Mouse (Mus musculus) E14TG2a.4 (cell line): ENCODE measurements around the gene Tmem50a.

Source experiments
- H3K27me3 ChIP-seq: 2 replicates; pipeline ENCODE4 v1.6.1; 2014; ENCODE audit warnings: low read length, control low read depth; ENCODE audit not compliant: insufficient read depth
- H3K36me3 ChIP-seq: 2 replicates; pipeline ENCODE4 v1.6.1; 2014; ENCODE audit warnings: low read length, control low read depth; ENCODE audit not compliant: insufficient read depth
- H3K4me1 ChIP-seq: replicated peaks from 2 replicates; pipeline ENCODE4 v1.6.1; 2014; ENCODE audit warnings: low read depth, low read length, control low read depth
- H3K4me3 ChIP-seq: replicated peaks from 2 replicates; pipeline ENCODE4 v1.5.1; 2014; ENCODE audit warnings: mild to moderate bottlenecking, low read length
- H3K9me3 ChIP-seq: 2 replicates; pipeline ENCODE4 v1.6.1; 2014; ENCODE audit warnings: low read length, control low read depth
- CTCF ChIP-seq: conservative IDR thresholded peaks from 2 replicates; pipeline ENCODE4 v1.5.1; 2014; ENCODE audit warnings: low read length
- NANOG ChIP-seq: IDR thresholded peaks from 2 replicates; pipeline ENCODE4 v1.6.1; 2014; ENCODE audit warnings: borderline replicate concordance, low read length, mixed read lengths
- POU5F1 ChIP-seq: IDR thresholded peaks from 2 replicates; pipeline ENCODE4 v1.6.1; 2014; ENCODE audit warnings: low read length, borderline replicate concordance

Gene Tmem50a

GRCm38 (mm10) chr4:134943758-134944538 lies 29.1 kb upstream of the Tmem50a start:
- H3K36me3 ChIP-seq, result no peaks in the 10 kb centered on the region
- no peaks in the 10 kb centered on the region for H3K9me3 ChIP-seq
- TF ChIP-seq CTCF, result no peak
- no peak for TF ChIP-seq POU5F1
- no peak for TF ChIP-seq NANOG
- peak overlapping the region; percentile 24; the same call in 1 of the 2 replicates for H3K4me3 ChIP-seq
- peaks cover 27% of the 10 kb centered on the region for H3K27me3 ChIP-seq
- peaks cover 45% of the 10 kb centered on the region for H3K4me1 ChIP-seq

- no peak for TF ChIP-seq POU5F1
- TF ChIP-seq CTCF, result no peak
- no peak for TF ChIP-seq NANOG
- Histone ChIP-seq H3K36me3 (peaks cover 32% of the 10 kb centered on the region), H3K4me3 (no peak overlapping the region), H3K4me1 (peaks cover 34% of the 10 kb centered on the region), H3K9me3 (no peaks in the 10 kb centered on the region), H3K27me3 (peaks cover 25% of the 10 kb centered on the region)
These were observed 25.1 kb upstream of the Tmem50a start for GRCm38 (mm10) chr4:134939900-134940299.

GRCm38 (mm10) chr4:134937240-134938176 lies 22.7 kb upstream of the Tmem50a start:
- no peak for TF ChIP-seq CTCF
- TF ChIP-seq NANOG, result no peak
- TF ChIP-seq POU5F1, result no peak
- peaks cover 56% of the 10 kb centered on the region for H3K36me3 ChIP-seq
- no peaks in the 10 kb centered on the region for H3K9me3 ChIP-seq
- no peak overlapping the region for H3K4me3 ChIP-seq
- peaks cover 3% of the 10 kb centered on the region; the same call in 1 of the 2 replicates for H3K27me3 ChIP-seq
- H3K4me1 ChIP-seq, result peaks cover 29% of the 10 kb centered on the region

DNA sequence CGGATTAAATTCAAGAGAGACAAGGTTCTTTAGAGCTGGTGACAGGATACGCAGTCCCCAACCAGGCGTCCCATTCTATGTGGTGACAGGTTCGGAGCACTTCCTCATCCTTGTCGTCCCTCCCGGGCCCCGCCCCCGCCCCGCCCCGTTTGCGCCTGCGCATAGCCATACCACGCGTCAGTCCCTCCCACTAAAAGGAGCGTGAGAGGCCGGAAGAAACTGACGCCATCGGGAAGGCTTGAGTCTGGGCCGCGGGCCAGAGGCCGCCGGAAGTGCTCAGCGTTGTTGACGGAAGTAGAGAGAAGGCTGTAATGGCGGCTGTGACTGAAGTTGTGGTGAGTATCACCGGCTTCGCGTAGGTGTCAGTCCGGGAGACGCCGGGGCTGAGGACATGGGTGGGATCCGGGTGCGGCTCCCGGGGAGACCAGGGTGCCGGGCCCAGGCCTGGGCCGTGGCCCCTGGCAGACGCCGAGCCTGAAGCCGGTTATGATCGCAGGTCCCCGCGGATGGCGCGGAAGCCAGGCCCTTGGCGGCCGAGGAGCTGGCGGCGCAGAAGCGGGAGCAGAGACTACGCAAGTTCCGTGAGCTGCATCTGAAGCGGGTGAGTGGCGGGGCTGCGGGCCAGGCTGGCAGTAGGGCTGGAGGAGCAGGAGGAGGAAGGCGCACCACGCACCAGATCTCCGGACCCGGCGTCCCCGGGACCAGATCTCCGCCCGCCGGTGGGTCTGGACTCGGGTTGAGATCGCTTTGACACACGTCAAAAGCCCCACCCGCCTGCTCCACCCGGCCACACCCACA lies 16.1 kb upstream of the Tmem50a start, which contains the start of gene Syf2:
Gene Syf2, plus strand, starts transcription at position 215 of the 798 bp plus-strand sequence.
- H3K9me3 ChIP-seq, result no peaks in the 10 kb centered on the region
- H3K4me1 ChIP-seq, result peaks cover 46% of the 10 kb centered on the region
- TF ChIP-seq POU5F1 (no peak), NANOG (no peak)
- H3K27me3 ChIP-seq, result no peaks in the 10 kb centered on the region
- peak within 1 kb of the TSS; percentile 99 for H3K4me3 ChIP-seq
- peaks cover 71% of the 10 kb centered on the region for H3K36me3 ChIP-seq

DNA sequence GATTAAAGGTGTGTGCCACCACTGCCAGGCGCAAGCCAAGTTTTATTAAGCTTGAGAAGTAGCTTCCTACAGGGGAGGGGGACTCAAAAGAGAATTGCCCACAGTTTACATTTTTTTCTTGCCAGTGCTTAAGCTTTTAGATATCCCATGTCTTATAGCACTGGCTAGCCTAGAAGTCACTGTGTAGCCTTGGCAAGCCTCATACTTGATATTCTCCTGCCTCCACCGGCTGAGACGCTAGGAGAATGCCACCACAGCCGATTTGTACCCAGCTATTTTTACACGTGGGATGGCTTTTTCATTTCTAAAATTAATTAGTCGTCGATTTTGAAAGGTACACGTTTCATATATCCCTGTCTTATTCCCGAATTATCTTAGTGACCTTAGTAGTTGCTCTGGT lies 15.4 kb upstream of the Tmem50a start:
- peak overlapping the region; percentile 99 for H3K4me3 ChIP-seq
- H3K27me3 ChIP-seq, result no peaks in the 10 kb centered on the region
- TF ChIP-seq POU5F1 (no peak), NANOG (no peak), CTCF (no peak)
- peaks cover 71% of the 10 kb centered on the region for H3K36me3 ChIP-seq
- H3K9me3 ChIP-seq, result no peaks in the 10 kb centered on the region
- H3K4me1 ChIP-seq, result peaks cover 53% of the 10 kb centered on the region

- TF ChIP-seq NANOG, result no peak
- no peak for TF ChIP-seq CTCF
- no peak for TF ChIP-seq POU5F1
- Histone ChIP-seq H3K9me3 (no peaks in the 10 kb centered on the region), H3K4me1 (peaks cover 60% of the 10 kb centered on the region), H3K4me3 (no peak overlapping the region), H3K27me3 (no peaks in the 10 kb centered on the region), H3K36me3 (peaks cover 71% of the 10 kb centered on the region)
These were observed 14.7 kb upstream of the Tmem50a start for GRCm38 (mm10) chr4:134929536-134929935.

DNA sequence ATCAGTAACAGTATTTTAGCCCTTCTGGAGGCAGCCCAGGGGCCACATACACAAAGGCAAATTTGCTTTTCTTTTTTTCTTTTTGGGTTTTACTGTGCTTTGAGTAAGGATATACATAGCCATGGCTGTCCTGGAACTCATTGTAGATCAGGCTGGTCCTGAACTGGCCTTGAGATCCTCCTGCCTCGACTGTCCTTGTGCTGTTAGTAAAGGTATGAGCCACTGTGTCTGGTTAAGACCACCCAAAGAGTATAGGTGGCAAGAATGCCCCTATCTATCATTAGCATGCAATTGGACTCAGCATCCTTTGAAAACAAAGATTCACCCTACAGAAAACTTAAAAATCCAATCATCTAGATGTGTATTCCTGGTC lies 13.6 kb upstream of the Tmem50a start:
- H3K27me3 ChIP-seq, result no peaks in the 10 kb centered on the region
- H3K4me1 ChIP-seq, result peaks cover 52% of the 10 kb centered on the region
- H3K9me3 ChIP-seq, result no peaks in the 10 kb centered on the region
- TF ChIP-seq NANOG (no peak), POU5F1 (no peak), CTCF (no peak)
- H3K4me3 ChIP-seq, result no peak overlapping the region
- H3K36me3 ChIP-seq, result peaks cover 65% of the 10 kb centered on the region
